Mouse (Mus musculus): Measurements from ENCODE around the gene Zbtb20. TPM values are rescaled to one million over a fixed set of nuclear protein-coding genes. Genes with fewer than 3 reads are reported as not detected.

Zbtb20 gene
- polyA plus RNA-seq, 1 experiment = 4.0 TPM

DNA sequence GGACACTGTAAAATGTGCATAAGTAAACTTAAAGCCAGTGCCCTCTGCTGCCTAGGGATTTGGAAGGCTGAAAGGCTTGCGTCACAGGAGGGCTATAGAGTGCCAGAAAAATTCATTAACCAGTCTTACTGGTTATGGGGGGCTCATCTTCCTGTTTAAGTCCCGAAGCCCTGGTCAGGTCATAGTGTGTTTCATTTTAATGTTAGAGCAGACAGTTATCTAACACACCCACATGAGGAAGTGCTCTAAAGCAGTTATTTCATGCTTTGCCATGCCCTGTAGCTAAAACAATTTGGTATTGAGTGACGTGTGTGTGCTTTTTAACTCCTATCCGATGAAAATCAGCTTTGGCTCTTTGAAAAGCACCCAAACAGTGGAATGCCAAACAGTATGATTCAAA, 34.3 kb downstream of the Zbtb20 start:
- H3K79me3 ChIP-seq (ENCODE audit: low read depth) = no peaks in the 10 kb centered on the region
- H3K79me2 ChIP-seq (ENCODE audit: control insufficient read depth, insufficient read depth) = no peaks in the 10 kb centered on the region
- H3ac ChIP-seq (ENCODE audit: control insufficient read depth, insufficient read length, low read depth) = no peak overlapping the region
- TF ChIP-seq MAX (IDR thresholded peaks at IDR 0.05) (no peak), FOSL1 (IDR thresholded peaks at IDR 0.05; ENCODE audit: insufficient read depth, low read length, poor library complexity, severe bottlenecking) (no peak), CTCF (IDR thresholded peaks at IDR 0.05; ENCODE audit: control insufficient read depth, insufficient read depth, insufficient read length) (no peak), MYOD1 (IDR thresholded peaks at IDR 0.05; ENCODE audit: control insufficient read depth, insufficient read length, low read depth) (no peak), USF1 (IDR thresholded peaks at IDR 0.05; ENCODE audit: low read depth) (no peak), MYOG (IDR thresholded peaks at IDR 0.05; ENCODE audit: control insufficient read depth, extremely low read depth, insufficient read length) (no peak), CEBPB (IDR thresholded peaks at IDR 0.05; ENCODE audit: low read depth) (no peak)
- no peaks in the 10 kb centered on the region for H3K27me3 ChIP-seq (ENCODE audit: control insufficient read depth, insufficient read depth, insufficient read length)
- no peak overlapping the region for H3K4me3 ChIP-seq (ENCODE audit: insufficient read depth, poor library complexity, severe bottlenecking)
- H3K36me3 ChIP-seq (ENCODE audit: control insufficient read depth, insufficient read depth) = no peaks in the 10 kb centered on the region

GRCm38 (mm10) chr16:42910716-42911115, 35.0 kb downstream of the Zbtb20 start:
- Histone ChIP-seq H3K4me3 (ENCODE audit: insufficient read depth, poor library complexity, severe bottlenecking) (no peak overlapping the region), H3K36me3 (ENCODE audit: control insufficient read depth, insufficient read depth) (no peaks in the 10 kb centered on the region), H3ac (ENCODE audit: control insufficient read depth, insufficient read length, low read depth) (no peak overlapping the region), H3K79me2 (ENCODE audit: control insufficient read depth, insufficient read depth) (no peaks in the 10 kb centered on the region), H3K27me3 (ENCODE audit: control insufficient read depth, insufficient read depth, insufficient read length) (no peaks in the 10 kb centered on the region), H3K79me3 (ENCODE audit: low read depth) (no peaks in the 10 kb centered on the region)
- TF ChIP-seq CEBPB (IDR thresholded peaks at IDR 0.05; ENCODE audit: low read depth) (no peak), USF1 (IDR thresholded peaks at IDR 0.05; ENCODE audit: low read depth) (no peak), MYOG (IDR thresholded peaks at IDR 0.05; ENCODE audit: control insufficient read depth, extremely low read depth, insufficient read length) (no peak), FOSL1 (IDR thresholded peaks at IDR 0.05; ENCODE audit: insufficient read depth, low read length, poor library complexity, severe bottlenecking) (no peak), CTCF (IDR thresholded peaks at IDR 0.05; ENCODE audit: control insufficient read depth, insufficient read depth, insufficient read length) (no peak), MYOD1 (IDR thresholded peaks at IDR 0.05; ENCODE audit: control insufficient read depth, insufficient read length, low read depth) (no peak), MAX (IDR thresholded peaks at IDR 0.05) (no peak)

GRCm38 (mm10) chr16:42911326-42911725, 35.6 kb downstream of the Zbtb20 start:
- Histone ChIP-seq H3ac (ENCODE audit: control insufficient read depth, insufficient read length, low read depth) (no peak overlapping the region), H3K27me3 (ENCODE audit: control insufficient read depth, insufficient read depth, insufficient read length) (no peaks in the 10 kb centered on the region), H3K36me3 (ENCODE audit: control insufficient read depth, insufficient read depth) (no peaks in the 10 kb centered on the region), H3K4me3 (ENCODE audit: insufficient read depth, poor library complexity, severe bottlenecking) (no peak overlapping the region), H3K79me3 (ENCODE audit: low read depth) (no peaks in the 10 kb centered on the region), H3K79me2 (ENCODE audit: control insufficient read depth, insufficient read depth) (no peaks in the 10 kb centered on the region)
- TF ChIP-seq MYOG (IDR thresholded peaks at IDR 0.05; ENCODE audit: control insufficient read depth, extremely low read depth, insufficient read length) (no peak), MYOD1 (IDR thresholded peaks at IDR 0.05; ENCODE audit: control insufficient read depth, insufficient read length, low read depth) (no peak)

DNA sequence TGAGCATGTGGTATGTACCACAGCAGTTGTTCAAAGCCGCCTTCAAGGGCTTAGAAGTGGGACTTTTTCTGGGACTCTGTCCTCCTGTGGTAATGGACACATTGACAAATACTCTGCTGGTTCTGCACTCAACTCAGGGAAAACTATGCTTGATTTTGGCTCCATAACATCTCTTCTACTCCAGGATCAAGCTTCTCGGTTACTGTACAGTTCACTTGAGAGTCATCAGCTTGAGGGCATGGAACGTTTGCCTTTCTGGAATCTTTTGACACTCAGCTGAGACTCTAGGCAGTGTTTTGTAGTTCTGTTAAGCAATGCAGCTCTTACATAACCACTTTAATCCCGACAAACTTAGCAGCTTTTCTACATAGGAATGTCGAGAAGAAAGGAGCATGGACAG, 36.1 kb downstream of the Zbtb20 start:
- no peaks in the 10 kb centered on the region for H3K79me3 ChIP-seq (ENCODE audit: low read depth)
- no peak overlapping the region for H3ac ChIP-seq (ENCODE audit: control insufficient read depth, insufficient read length, low read depth)
- H3K27me3 ChIP-seq (ENCODE audit: control insufficient read depth, insufficient read depth, insufficient read length) = no peaks in the 10 kb centered on the region
- H3K79me2 ChIP-seq (ENCODE audit: control insufficient read depth, insufficient read depth) = no peaks in the 10 kb centered on the region
- no peaks in the 10 kb centered on the region for H3K36me3 ChIP-seq (ENCODE audit: control insufficient read depth, insufficient read depth)
- no peak for TF ChIP-seq MYOG (IDR thresholded peaks at IDR 0.05; ENCODE audit: control insufficient read depth, extremely low read depth, insufficient read length)
- TF ChIP-seq CEBPB (IDR thresholded peaks at IDR 0.05; ENCODE audit: low read depth) = no peak
- no peak for TF ChIP-seq USF1 (IDR thresholded peaks at IDR 0.05; ENCODE audit: low read depth)
- no peak for TF ChIP-seq MYOD1 (IDR thresholded peaks at IDR 0.05; ENCODE audit: control insufficient read depth, insufficient read length, low read depth)
- no peak for TF ChIP-seq CTCF (IDR thresholded peaks at IDR 0.05; ENCODE audit: control insufficient read depth, insufficient read depth, insufficient read length)
- no peak for TF ChIP-seq MAX (IDR thresholded peaks at IDR 0.05)
- no peak for TF ChIP-seq FOSL1 (IDR thresholded peaks at IDR 0.05; ENCODE audit: insufficient read depth, low read length, poor library complexity, severe bottlenecking)
- no peak overlapping the region for H3K4me3 ChIP-seq (ENCODE audit: insufficient read depth, poor library complexity, severe bottlenecking)

GRCm38 (mm10) chr16:42913291-42913690, 37.6 kb downstream of the Zbtb20 start:
- Histone ChIP-seq H3K79me2 (ENCODE audit: control insufficient read depth, insufficient read depth) (no peaks in the 10 kb centered on the region), H3K27me3 (ENCODE audit: control insufficient read depth, insufficient read depth, insufficient read length) (no peaks in the 10 kb centered on the region), H3ac (ENCODE audit: control insufficient read depth, insufficient read length, low read depth) (no peak overlapping the region), H3K36me3 (ENCODE audit: control insufficient read depth, insufficient read depth) (no peaks in the 10 kb centered on the region), H3K79me3 (ENCODE audit: low read depth) (no peaks in the 10 kb centered on the region), H3K4me3 (ENCODE audit: insufficient read depth, poor library complexity, severe bottlenecking) (no peak overlapping the region)
- no peak for TF ChIP-seq CTCF (IDR thresholded peaks at IDR 0.05; ENCODE audit: control insufficient read depth, insufficient read depth, insufficient read length)
- no peak for TF ChIP-seq FOSL1 (IDR thresholded peaks at IDR 0.05; ENCODE audit: insufficient read depth, low read length, poor library complexity, severe bottlenecking)
- no peak for TF ChIP-seq MAX (IDR thresholded peaks at IDR 0.05)
- TF ChIP-seq MYOG (IDR thresholded peaks at IDR 0.05; ENCODE audit: control insufficient read depth, extremely low read depth, insufficient read length) = no peak
- no peak for TF ChIP-seq CEBPB (IDR thresholded peaks at IDR 0.05; ENCODE audit: low read depth)
- no peak for TF ChIP-seq MYOD1 (IDR thresholded peaks at IDR 0.05; ENCODE audit: control insufficient read depth, insufficient read length, low read depth)
- no peak for TF ChIP-seq USF1 (IDR thresholded peaks at IDR 0.05; ENCODE audit: low read depth)

GRCm38 (mm10) chr16:42914457-42915085, 38.9 kb downstream of the Zbtb20 start:
- TF ChIP-seq MYOD1 (IDR thresholded peaks at IDR 0.05; ENCODE audit: control insufficient read depth, insufficient read length, low read depth) (no peak), FOSL1 (IDR thresholded peaks at IDR 0.05; ENCODE audit: insufficient read depth, low read length, poor library complexity, severe bottlenecking) (no peak), CTCF (IDR thresholded peaks at IDR 0.05; ENCODE audit: control insufficient read depth, insufficient read depth, insufficient read length) (peak; percentile 38)
- Histone ChIP-seq H3ac (ENCODE audit: control insufficient read depth, insufficient read length, low read depth) (no peak overlapping the region), H3K36me3 (ENCODE audit: control insufficient read depth, insufficient read depth) (no peaks in the 10 kb centered on the region), H3K79me3 (ENCODE audit: low read depth) (no peaks in the 10 kb centered on the region), H3K79me2 (ENCODE audit: control insufficient read depth, insufficient read depth) (no peaks in the 10 kb centered on the region), H3K4me3 (ENCODE audit: insufficient read depth, poor library complexity, severe bottlenecking) (no peak overlapping the region), H3K27me3 (ENCODE audit: control insufficient read depth, insufficient read depth, insufficient read length) (no peaks in the 10 kb centered on the region)

All from C2C12 (cell line).